Mouse (Mus musculus) layer of hippocampus, postnatal 14 days (tissue): ENCODE data around the gene P2rx7. TPM values are rescaled to one million over a fixed set of nuclear protein-coding genes. Genes with fewer than 3 reads are reported as not detected.

Experiments used
- DNase-seq, 2 experiments: peaks; one replicate each; pipeline ENCODE4 v3.0.0; 2021 to 2022; ENCODE audit warnings: low spot score in 2 of 2, mixed read lengths in 1 of 2
- total RNA-seq, 2 experiments: library from RNA; stranded (reverse); gene quantifications; 2 replicates each; pipeline ENCODE4 v1.2.3; 2021

Gene P2rx7
- total RNA-seq, 2 experiments from 2014 or later: 7.8 TPM

DNA sequence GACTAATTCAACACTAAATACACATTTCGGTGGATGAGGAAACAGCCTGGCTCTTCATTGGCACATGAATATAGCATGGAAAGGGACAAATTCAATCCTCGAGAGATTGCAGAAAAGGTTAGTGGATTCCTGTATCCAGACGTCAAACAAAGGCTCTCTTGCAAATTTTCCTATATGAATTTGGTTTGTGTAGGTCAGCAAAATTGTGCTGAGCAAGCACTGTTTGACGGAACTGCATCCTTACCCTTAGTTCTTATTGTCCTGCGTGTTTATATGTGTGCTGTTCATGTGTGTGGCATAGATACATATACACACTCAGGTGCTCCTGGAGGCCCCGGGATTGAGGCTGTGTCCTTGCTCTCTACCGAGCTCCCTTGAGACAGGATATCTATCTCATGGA lies 45.4 kb downstream of the P2rx7 start:
- DNase-seq: no peak

DNA sequence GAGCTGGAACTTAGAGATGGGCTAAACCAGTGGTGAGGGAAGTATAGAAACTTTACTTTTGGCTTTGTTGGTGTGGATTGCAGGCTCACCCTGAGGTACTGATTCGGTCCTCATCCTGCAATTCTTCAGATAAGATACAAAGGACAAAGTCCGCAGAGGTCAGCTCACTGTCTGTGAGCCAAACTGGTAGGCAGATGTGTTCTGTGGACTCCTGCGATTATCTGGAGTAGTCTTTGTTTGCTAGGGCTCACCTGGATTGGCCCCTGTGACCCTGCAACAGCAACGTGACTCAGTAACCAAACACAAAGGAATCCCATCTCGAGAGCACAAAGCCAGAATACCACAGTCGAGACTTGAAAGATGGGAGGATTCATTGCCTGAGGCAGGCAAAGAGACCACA lies 46.8 kb downstream of the P2rx7 start:
- no peak for DNase-seq

DNA sequence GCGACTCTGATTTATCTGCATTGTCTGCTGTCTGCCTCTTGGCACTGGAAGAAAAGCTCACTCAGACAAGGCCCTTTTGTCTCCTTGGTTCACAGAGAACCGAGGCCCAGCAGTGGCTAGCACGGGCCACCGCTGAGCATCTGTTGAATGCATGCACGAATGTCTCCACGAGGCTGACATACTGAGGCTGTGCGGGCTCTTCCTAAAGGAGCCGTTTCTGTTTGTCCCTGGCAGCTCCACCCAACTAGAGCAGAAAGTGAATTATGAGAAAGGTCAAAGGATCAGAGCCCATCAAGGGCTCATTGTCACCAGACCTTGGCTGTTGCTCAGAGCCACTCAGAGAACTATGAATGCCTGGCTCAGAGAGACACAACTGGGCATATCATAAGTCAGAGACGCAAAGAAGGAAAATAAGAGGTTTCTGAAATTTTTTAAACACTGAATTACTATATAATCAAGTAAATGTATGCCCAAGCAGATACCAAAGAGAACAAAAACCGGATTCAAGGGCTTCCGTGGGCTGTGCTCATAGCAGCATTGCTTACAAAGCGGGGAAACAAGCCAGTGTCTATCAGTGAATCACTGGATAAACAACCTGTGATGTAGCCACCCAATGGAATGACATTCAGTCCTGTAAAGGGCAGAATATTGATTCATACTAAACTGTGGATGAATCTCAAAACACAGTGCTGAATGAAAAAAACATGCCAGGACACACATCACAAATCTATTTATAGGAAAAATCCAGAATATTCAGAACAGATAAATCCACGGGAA lies 49.9 kb downstream of the P2rx7 start:
- DNase-seq: peak in 1 of 2 experiments; percentile 29

DNA sequence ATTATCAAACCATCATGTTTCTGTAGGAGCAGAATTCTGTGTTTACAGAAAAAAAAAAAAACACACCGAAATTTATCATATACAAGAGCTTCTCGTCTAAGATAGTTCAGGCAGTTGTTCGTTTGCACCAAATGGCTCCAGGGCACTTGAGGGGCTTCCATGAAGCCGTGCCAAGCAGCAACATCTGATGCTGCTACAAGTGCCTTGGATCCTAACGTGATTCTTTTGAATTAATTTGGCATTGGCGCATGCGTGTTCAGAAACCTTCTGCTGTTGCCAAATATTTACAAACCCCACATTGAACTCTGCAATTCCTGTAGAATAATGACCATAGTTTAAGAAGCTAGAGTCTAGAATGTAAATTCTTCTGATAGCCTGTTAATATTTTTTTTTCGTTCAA lies 51.8 kb downstream of the P2rx7 start:
- peak in 1 of 2 experiments; percentile 20 for DNase-seq

DNA sequence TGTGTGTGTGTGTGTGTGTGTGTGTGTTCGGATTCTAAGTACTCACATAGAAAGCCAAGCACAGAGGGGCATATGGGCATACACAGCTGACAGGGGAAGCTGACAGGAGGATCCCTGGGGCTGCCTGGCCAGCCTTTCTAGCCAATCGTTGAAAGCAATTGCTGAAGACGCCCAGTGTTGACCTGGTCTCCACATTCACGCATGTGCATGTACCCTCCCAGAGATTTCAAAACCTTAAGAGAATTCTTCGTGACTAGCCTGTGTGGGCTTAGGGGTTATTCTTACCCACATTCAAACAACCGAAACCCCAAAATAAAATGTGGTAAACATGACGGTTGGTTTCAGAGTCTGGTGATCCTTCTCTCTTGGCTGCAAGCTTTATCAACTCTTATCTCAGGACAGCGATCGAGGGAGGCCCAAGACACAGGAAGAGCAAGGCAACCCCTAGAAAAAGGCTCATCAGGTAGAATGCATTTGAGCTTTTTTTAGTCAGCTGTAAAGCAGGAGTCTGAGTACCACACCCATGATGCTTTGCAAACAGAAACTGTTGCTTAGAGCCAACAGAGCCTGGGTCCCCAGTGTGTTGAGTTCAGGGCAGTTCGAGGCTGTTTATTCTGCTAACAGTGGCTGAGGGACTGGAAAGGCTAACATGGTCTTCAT lies 54.5 kb downstream of the P2rx7 start:
- no peak for DNase-seq

DNA sequence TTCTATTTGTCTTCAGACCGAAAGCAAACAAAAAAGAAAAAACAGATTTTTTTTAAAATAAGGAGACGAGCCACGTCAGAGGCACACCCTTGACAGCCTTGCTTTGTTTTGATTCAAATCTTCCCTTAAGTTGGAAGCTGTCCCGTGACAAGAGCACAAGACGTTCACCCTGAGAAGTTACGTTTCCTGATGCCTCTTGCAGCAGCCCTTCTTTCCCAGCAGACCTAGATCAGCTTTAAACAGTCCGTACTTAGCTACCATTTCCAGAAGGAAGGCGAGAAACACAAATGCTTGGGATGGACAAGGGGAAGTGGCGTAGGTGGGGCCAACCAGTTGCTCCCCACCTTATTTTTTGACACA lies 55.0 kb downstream of the P2rx7 start:
- DNase-seq: no peak

DNA sequence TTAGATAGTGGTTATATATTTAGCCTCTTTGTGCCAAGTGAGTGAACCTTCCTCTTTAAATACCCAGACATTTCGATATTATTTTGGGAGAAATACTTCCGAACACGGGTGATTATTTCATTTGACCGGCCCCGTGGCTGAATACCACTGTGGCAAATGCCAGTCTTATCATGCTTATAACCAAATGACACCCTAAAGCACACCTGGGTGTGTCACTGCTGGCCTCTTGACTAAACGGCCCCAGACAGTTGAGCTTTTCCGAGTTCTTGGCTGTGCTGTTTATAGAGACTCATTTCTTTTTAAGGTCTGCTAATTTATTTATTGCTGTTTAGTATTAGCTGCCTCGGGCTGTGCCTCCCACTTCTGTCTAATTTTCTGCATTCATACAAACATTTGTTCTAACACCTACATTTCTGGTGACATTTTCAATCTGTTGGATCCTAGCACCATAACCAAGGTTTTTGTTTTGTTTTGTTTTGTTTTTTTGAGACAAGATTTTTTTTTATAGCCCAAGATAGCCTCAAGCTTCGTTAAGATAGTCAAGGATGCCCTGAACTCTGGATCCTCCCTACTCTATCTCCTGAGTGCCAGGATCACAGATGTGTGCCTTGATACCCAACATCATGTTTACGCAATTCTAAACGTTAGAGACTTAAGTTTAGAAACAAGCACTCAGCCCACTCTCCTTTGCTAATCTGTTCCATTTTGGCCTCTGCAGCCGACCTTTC lies 56.6 kb downstream of the P2rx7 start:
- DNase-seq: no peak

DNA sequence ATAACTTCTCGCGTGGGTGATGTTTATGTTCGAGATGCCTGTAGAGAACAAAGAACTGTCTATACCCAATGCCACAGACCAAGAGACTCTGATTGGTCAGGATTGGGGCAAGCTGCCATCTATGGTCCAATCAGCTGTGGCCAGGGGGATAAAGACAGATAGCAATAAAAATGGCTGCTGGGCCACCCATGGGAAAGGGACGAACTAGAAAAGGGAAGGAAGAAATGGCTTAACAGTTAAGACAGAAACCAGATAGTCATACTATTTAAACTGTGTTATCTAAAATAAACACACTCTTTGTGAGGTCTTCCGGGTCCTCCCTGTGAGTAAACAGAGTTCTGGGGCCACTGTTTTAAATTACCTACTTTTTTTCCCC lies 57.1 kb downstream of the P2rx7 start:
- no peak for DNase-seq

DNA sequence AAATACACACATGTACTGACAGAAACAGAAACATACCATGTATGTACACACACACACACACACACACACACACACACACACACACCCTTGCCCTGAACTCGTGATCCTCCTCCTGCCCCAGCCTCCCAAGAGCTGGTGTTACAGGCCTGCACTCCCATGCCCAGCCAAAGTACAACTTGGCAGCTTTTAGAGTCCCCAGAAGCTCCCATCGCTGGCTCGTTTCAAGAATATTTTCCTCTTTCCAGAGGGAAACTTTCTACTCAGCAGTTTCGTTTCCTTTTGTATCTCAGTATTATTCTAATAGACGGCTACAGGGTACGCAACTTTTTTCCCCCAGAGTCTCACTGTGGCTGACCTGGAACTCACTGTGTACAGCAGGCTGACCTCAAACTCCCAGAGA lies 58.4 kb downstream of the P2rx7 start:
- no peak for DNase-seq

DNA sequence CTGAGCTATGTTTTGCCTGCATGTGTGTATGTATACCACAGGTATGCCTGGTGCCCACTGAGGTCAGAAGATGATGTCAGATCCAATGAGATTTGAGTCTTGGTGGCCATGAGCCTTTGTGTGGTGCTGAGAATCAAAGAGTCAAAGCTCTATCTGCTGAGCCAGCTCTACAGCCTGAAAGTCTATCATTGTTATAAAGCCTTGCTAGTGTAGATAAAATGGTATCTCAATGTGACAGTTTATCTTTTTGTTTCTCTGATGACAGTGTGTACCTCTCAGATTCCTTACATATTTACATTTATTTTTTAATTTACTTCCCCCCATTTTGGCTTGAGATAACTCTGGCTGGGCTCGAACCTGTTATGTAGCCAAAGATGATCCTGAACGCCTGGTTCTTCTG lies 59.9 kb downstream of the P2rx7 start:
- no peak for DNase-seq

DNA sequence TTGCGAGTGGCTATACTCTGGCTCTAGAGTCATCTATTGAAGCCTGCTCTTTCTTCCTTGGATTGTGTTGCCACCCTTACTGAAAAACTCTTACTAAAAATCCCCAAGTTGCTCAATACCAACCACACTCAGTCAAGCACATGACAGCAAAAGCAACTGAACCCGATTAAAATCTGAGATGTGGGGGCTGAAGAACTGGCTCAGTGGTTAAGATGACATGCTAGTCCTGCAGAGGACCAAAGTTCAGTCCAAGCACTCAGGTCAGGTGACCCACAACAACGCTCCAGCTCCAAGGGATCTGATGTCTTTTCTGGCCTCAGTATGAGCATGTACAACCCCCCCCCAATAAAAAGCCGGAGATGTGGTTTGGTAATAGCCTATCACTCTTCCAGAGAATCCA lies 60.9 kb downstream of the P2rx7 start:
- no peak for DNase-seq

DNA sequence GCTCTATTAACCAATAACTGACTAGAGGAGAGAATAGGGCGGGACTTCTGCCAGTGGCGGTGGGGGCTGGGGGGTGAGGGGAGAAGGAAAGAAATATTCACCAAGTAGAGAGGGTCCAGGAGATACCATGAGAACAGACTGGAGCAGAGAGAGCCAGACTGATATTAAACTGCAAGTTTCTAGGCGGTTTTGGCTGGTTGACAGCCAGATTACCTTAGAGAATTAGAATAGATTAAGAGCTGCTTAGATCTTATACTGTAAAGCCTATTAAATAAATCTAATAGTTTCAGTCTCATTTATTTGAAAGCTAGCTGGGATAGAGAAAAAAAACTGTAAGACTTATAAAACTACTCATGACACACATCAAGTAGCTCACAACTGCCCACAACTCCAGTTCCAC lies 61.5 kb downstream of the P2rx7 start:
- DNase-seq: no peak

DNA sequence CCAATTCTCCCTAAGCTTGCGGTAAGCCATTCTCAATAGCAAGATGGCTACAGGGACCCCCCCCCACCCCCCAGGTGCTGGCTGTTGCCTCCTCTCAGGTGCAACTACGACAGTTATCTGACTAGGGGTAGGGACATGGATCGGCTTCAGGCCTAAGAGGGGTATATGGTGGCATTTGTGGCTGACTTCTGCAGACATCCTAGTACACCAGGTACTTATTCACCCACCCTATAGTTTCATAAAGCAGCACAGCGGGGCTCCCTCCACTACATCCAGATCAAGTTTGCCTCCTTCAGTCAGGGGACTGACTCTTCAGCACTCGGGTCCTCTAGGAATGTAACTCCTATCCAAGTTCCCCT lies 63.2 kb downstream of the P2rx7 start:
- DNase-seq: no peak

DNA sequence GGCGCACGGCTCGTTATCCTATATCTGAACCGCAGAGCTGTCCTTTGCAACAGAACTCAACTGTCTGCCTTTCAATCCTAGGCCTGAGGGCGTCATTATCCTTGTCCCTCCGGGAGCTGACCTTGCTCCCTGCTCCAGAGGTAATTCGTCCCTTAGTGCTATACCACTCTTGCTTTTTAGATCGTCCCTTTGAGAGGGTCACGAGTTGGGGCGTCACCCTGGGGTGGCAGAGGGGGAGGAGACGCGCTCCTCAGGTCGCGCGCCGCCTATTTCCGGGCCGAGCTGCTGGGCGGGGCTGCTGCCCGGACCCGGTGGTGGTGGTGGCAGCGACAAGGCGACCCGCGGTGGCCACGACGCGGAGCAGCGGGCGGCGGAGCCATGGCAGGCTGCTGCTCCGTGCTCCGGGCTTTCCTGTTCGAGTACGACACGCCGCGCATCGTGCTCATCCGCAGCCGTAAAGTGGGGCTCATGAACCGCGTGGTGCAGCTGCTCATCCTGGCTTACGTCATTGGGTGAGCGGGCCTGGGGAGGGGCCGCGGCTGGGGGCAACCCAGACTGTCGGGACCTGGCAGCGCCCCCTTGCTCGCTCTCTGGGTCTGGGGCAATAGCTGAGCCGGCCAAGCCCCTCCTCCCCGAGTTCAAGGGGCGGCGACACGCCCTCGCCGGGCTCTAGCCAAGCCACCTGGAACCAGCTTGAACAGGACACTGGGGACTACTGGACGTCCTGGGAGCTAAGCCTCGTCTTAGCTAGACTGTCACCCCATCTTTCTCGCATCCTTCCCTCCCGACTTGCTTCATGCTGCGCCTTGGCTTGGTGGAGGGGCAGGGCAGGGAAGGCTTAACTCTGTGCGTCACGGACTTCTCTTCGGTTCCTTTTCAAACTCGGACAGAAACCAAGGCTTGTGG lies 63.8 kb downstream of the P2rx7 start, which contains the start of gene P2rx4:
Gene P2rx4, plus strand, starts transcription at position 269 of the 906 bp plus-strand sequence.
- peak; percentile 85 to 89 for DNase-seq

DNA sequence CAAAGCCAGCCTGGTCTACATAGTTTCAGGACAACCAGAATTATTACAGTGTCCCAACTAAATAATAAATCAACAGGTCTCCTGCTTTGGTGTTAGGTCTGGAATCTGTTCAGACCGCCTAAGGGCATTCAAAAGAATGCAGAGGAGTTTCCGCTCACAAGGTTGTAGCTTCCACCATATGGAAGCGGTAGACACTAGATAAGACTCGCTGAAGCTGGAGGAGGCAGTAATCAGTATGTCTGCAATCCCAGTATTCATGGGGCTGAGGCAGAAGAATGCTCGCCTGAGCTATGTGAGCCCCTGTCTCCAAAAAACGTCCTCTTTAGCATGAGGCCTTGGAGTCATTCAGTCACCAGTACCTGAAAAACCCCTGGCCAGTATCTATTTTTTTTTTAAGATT lies 65.1 kb downstream of the P2rx7 start:
- DNase-seq: no peak

DNA sequence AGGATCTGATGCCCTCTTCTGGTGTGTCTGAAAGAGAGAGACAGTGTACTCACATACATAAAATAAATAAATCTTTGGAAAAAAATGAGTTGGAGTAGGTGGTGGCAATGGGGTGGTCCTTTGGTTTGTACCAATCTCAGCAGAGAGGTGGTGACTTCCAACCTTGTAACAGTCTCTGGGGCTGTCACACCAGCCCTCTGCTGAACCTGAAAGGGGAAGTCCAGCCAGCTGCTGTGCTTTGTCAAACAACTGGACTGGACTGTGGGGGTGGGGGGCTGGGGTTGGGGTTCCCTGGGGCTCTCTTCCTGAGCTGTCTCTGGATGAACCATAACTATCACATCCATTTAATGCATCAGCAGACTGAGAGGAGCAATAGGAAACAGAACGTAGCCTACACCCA lies 72.0 kb downstream of the P2rx7 start:
- DNase-seq: no peak

DNA sequence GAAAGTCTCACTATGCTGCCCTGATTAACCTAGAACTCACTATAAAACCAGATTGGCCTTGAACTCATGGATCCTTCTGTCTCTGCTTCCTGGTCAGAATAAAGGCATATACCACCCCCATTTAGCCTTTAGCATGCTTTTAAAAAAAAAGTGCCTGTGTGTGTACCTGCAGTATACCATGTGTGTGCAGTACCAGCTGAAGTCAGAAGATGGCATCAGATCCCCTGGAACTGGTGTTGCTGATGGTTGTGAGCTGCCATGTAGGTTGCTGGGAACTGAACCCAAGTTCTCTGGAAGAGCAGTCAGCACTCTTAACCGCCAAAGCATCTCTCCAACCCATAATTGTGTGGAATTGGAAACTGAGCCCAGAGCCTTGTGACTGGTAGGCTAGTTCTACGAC lies 73.1 kb downstream of the P2rx7 start:
- DNase-seq: no peak

DNA sequence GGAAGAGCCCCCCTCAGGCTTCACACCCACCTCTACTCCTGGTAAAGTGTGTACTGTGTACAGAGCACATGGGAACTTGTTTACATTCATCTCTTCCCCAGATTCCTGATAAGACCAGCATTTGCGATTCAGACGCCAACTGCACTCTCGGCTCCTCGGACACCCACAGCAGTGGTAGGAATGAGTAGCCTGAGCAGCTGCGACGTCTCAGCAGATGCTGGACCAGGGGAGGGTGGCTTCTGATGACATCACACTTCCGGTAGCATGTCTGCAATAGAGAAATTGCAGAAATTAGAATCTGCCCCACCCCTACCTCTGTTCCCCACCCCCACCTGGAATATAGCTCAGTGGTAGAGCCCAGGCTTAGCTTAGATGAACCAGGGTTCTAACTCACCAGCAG lies 74.7 kb downstream of the P2rx7 start:
- DNase-seq: no peak

DNA sequence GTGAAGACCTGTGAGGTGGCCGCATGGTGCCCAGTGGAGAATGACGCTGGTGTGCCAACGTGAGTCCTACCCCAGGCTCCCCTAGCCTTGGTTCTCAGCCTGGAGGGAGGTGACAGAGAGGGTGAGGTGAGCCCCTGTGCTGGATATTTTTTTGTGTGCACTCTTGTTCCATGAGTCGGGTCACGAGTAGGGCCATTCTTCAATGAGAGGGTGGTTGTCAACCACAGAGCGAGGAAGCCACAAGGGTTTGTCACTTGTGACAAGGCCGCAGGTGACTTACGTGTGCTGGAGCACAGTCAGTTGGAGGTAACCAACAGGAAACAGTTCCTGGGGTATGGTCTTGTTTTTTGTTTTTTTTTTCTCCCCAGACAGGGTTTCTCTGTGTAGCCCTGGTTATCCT lies 75.5 kb downstream of the P2rx7 start:
- no peak for DNase-seq

DNA sequence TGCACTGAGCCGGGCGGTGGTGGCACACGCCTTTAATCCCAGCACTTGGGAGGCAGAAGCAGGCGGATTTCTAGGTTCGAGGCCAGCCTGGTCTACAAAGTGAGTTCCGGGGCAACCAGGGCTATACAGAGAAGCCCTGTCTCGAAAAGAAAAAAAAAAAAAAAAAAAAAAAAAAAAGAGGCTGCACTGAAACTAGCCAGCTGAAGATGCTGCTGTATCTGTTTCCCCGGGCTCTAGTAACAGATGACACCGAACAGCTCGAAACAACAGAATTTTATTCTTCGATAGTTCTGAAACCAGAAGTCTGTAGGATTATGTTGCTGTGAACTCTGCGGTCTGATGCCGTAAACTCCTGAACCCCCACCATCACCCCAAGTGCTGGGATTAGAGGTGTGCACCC lies 81.7 kb downstream of the P2rx7 start:
- DNase-seq: no peak

DNA sequence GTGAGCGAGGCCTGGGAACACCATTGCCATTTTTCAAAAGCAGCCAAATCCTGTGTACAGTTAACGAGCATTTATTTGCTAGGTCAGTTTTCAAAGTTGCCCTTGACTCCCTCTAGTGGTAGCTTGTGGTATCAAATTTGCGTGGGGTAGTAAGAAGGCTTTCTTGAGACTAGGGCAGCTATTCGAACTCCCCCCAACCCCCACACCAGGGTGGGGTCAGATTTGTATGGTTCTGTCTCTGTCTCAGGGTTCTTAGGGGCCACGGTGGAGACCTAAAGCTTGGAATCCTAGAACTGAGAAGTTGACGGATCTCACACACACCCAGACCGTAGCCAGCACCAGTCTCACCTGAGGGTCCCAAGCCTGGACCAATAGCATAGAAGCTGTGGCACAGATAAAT lies 82.4 kb downstream of the P2rx7 start:
- DNase-seq: peak; percentile 65 to 82
